Mouse (Mus musculus) limb, embryonic 15.5 days (tissue): ENCODE results near the gene Rhou. TPM values are rescaled to one million over a fixed set of nuclear protein-coding genes. Genes with fewer than 3 reads are reported as not detected.
A peak's percentile ranks its signal among the peaks of the same experiment; 100 is the strongest.

ENCODE experiments used
- ATAC-seq: fragments of 200-750 bp; cut with Nextera tagmentation; 2 replicates; pipeline ENCODE4 v1.8.0; 2017; ENCODE audit warnings: low read depth, moderate TSS enrichment; ENCODE audit not compliant: insufficient number of reproducible peaks, low FRiP score, low TSS enrichment
- H3K27ac ChIP-seq: fragments of 300-500 bp; sonication (generic); 2 replicates; pipeline ENCODE4 v1.5.1; 2015; ENCODE audit warnings: moderate library complexity, mild to moderate bottlenecking, inconsistent platforms
- H3K27me3 ChIP-seq: fragments of 300-500 bp; sonication (generic); 2 replicates; pipeline ENCODE4 v1.6.1; 2015; ENCODE audit warnings: inconsistent platforms
- H3K36me3 ChIP-seq: fragments of 300-500 bp; sonication (generic); 2 replicates; pipeline ENCODE4 v1.6.1; 2015; ENCODE audit warnings: inconsistent platforms
- H3K4me1 ChIP-seq: fragments of 300-500 bp; sonication (generic); 2 replicates; pipeline ENCODE4 v1.6.1; 2015; ENCODE audit warnings: inconsistent platforms
- H3K4me2 ChIP-seq: fragments of 300-500 bp; sonication (generic); 2 replicates; pipeline ENCODE4 v1.6.1; 2015; ENCODE audit warnings: mild to moderate bottlenecking, inconsistent platforms
- H3K4me3 ChIP-seq: fragments of 300-500 bp; sonication (generic); 2 replicates; pipeline ENCODE4 v1.5.1; 2015; ENCODE audit warnings: mild to moderate bottlenecking, inconsistent platforms
- H3K9ac ChIP-seq: fragments of 300-500 bp; sonication (generic); 2 replicates; pipeline ENCODE4 v1.6.1; 2015; ENCODE audit warnings: inconsistent platforms
- H3K9me3 ChIP-seq: fragments of 300-500 bp; sonication (generic); 2 replicates; pipeline ENCODE4 v1.6.1; 2016; ENCODE audit warnings: inconsistent platforms
- WGBS: fragments of 180-500 bp; shearing (Covaris S2); methylation state at CpG from one replicate; pipeline ENCODE4 v1.1.7; 2015; 5-methylcytosine and 5-hydroxymethylcytosine counted together
- polyA plus RNA-seq: library from polyadenylated mRNA; unstranded; fragments of >200 nt; fragmentation: Nextera tagmentation; extraction: Ambion mirVana; gene quantifications from 2 replicates; pipeline ENCODE4 v1.2.1, GENCODE M21; 2015

The Rhou gene
- polyA plus RNA-seq, 1 experiment from 2014 or later, result 10.8 TPM

DNA sequence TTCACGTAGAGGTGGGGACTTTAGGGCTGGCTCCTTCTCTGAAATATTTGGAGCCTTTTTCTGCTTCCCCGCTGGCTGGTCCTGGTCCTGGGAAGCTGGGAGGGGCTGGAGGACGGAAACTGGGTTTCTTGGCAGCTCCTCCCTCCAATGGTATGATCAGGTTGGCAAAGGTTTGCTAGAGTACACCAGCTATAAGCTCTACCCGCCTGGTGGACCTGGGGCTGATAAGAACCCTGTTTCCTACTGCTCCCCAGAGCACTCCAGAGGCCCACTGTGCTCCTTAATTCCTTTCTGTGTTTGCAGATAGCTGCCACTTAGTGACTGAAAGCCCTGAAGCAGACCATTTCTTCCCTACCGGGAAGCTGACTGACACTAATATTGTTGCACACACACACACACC is 21.9 kb downstream of the Rhou start:
- 34% methylated on average over 5 of the region's 5 CpGs for WGBS

DNA sequence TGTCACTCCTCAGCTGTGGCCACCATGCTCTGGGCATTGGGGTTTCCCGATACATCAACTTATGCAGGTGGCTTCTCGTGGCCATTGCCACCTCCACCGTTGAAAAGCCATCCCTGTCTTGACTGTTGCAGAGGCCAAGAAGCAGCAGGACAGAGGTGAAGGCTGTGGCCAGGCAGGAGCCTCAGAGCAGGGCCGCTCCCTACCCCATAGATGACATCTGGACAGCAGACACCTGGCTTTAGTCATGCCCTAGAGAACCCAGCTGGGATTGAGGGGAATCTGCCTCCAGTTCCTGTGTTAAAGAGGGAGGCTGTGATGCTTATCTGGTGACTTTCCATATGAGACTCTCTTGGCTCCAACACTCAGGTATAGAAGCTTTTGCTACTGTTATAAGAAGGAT is 24.7 kb downstream of the Rhou start:
- Histone ChIP-seq H3K4me3 (no peak overlapping the region), H3K36me3 (no peaks in the 10 kb centered on the region), H3K9ac (no peak overlapping the region), H3K4me1 (peaks cover 12% of the 10 kb centered on the region), H3K27ac (no peak overlapping the region), H3K4me2 (no peak overlapping the region), H3K9me3 (no peaks in the 10 kb centered on the region), H3K27me3 (no peaks in the 10 kb centered on the region)
- 89% methylated on average over 4 of the region's 4 CpGs for WGBS
- no peak for ATAC-seq

More for the DNA sequence above, 21.9 kb downstream of the Rhou start:
- peaks cover 8% of the 10 kb centered on the region for H3K4me1 ChIP-seq
- no peaks in the 10 kb centered on the region for H3K9me3 ChIP-seq
- no peaks in the 10 kb centered on the region for H3K27me3 ChIP-seq
- H3K4me3 ChIP-seq, result no peak overlapping the region
- H3K36me3 ChIP-seq, result no peaks in the 10 kb centered on the region
- no peak overlapping the region for H3K27ac ChIP-seq
- no peak for ATAC-seq
- H3K9ac ChIP-seq, result no peak overlapping the region
- H3K4me2 ChIP-seq, result no peak overlapping the region

DNA sequence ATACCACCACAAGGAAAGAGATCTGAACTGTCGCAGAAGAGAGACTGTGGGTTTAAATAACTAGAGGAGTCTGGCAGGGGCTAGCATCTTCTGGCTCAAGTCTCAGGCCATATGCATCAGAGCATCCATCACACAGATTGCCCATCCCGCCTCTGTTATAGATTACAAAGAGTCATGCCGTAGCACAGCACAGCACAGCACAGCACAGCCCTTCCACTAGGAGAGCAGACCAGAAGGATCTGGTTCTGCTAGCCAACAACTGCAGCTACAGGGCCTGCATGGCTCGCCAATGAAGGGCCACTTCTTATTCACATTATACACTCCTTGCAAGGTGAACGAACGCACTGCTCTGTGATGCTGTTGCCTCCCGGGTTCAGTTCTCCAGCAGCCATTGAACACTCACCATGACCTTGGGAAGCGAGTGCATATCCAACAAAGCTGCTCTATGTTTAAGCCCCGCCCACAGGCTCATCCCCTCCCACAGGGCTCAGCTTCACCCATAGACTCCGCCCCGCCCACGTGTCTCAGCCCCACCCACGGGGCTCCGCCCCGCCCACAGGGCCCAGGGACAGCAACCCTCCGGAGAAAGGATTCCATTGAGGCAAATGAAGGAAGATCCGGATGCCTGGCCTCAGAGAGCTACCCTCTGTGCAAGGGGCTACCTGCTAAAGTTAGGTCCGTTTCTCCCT is 28.5 kb downstream of the Rhou start:
- Histone ChIP-seq H3K27ac (no peak overlapping the region), H3K4me2 (peak overlapping the region; percentile 4; the same call in 1 of the 2 replicates), H3K36me3 (no peaks in the 10 kb centered on the region), H3K4me1 (0 out of 2 replicates have a peak, but pooled peaks cover 5% of the 10 kb centered on the region), H3K9me3 (no peaks in the 10 kb centered on the region), H3K4me3 (no peak overlapping the region), H3K27me3 (no peaks in the 10 kb centered on the region), H3K9ac (no peak overlapping the region)
- 22% methylated on average over 18 of the region's 18 CpGs for WGBS
- ATAC-seq, result no peak

DNA sequence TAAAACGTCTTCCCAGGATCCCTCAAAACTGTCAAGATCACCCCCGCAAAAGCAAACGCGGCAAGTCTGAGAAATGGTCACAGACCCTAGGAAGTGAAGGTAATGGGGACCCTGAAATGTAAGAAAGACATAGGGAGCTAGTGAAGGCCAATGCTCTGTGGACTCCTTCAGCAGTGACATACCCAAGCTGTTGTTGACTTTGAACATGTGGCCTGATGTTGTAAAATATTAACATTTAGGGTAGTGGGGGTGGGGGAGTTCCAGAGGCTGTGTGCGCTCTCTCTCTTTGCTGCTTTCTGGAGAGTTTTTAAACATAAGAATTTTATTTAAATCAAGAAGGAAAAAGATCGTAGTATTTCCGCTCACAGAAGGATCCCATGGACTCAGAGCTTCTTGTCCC is 29.6 kb downstream of the Rhou start:
- 0 out of 2 replicates have a peak, but pooled peaks cover 5% of the 10 kb centered on the region for H3K4me1 ChIP-seq
- H3K27me3 ChIP-seq, result no peaks in the 10 kb centered on the region
- 51% methylated on average over 7 of the region's 7 CpGs for WGBS
- H3K4me2 ChIP-seq, result no peak overlapping the region
- no peak overlapping the region for H3K27ac ChIP-seq
- H3K36me3 ChIP-seq, result no peaks in the 10 kb centered on the region
- H3K9me3 ChIP-seq, result no peaks in the 10 kb centered on the region
- H3K4me3 ChIP-seq, result no peak overlapping the region
- no peak overlapping the region for H3K9ac ChIP-seq
- ATAC-seq, result no peak

DNA sequence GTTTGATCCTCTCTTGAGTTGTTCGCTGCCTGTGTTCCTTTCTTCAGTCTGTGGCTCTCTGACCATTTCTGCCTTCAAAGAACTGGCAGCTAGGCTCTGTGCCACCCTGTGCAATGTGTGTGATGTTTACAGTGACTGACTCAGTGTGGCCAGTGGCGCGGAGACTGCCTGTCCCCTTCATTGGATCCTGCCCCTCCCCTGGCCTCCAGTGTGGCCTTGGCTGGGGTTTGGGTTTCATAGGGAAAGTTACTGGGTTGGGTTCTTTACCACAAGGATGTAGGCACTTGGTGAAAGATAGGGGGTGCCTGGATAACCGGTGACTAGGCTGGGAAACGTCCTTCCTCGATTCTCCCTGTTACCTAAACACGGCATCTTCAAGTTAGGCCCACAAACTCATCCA is 31.1 kb downstream of the Rhou start:
- H3K27me3 ChIP-seq, result no peaks in the 10 kb centered on the region
- no peak overlapping the region for H3K27ac ChIP-seq
- no peak for ATAC-seq
- H3K9me3 ChIP-seq, result no peaks in the 10 kb centered on the region
- H3K36me3 ChIP-seq, result no peaks in the 10 kb centered on the region
- H3K4me3 ChIP-seq, result no peak overlapping the region
- no peak overlapping the region for H3K9ac ChIP-seq
- WGBS, result 76% methylated on average over 7 of the region's 7 CpGs
- 0 out of 2 replicates have a peak, but pooled peaks cover 5% of the 10 kb centered on the region for H3K4me1 ChIP-seq
- H3K4me2 ChIP-seq, result no peak overlapping the region

DNA sequence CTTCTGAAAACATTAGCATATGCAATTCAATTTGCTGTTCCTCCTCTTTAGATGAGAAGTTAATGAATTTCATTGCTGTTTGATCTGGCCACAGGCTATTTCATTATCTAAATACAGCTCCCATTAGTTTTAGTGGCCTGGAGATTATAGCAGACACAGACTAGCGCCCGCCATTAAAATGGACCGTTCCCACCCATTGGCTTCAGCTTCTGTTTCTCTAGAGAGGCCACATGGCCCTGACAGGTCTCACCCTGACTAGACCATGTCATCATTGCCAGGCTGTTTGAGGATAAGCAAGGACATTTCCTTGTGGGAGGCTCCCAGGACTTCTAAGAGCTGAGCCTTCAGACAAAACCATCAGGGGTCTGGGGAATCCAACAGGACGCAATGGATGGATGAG is 31.7 kb downstream of the Rhou start:
- 57% methylated on average over 4 of the region's 4 CpGs for WGBS
- no peak overlapping the region for H3K4me3 ChIP-seq

DNA sequence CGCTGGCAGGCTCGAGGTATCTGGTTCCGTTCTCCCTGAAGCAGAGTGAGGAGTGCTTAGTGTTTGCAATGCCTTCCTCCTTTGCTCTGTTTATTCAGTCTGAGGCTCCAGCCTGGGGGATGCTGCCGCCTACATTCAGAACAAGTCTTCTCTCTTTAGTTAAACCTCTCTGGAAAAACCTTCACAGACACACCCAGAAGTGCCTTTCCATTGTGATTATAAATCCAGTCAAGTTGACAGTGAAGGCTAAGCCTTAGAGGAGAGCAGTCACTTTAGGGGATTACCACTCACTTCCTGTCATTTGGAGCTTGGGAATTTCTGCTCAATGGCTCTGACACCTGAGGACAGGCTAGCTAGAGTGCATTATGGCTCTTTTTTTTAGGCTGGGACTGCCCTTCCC is 34.1 kb downstream of the Rhou start:
- no peak overlapping the region for H3K9ac ChIP-seq
- no peaks in the 10 kb centered on the region for H3K36me3 ChIP-seq
- no peak overlapping the region for H3K27ac ChIP-seq
- 57% methylated on average over 4 of the region's 4 CpGs for WGBS
- H3K4me2 ChIP-seq, result no peak overlapping the region
- H3K9me3 ChIP-seq, result no peaks in the 10 kb centered on the region
- ATAC-seq, result no peak
- no peaks in the 10 kb centered on the region for H3K4me1 ChIP-seq
- no peaks in the 10 kb centered on the region for H3K27me3 ChIP-seq
- no peak overlapping the region for H3K4me3 ChIP-seq

More for the DNA sequence above, 31.7 kb downstream of the Rhou start:
- H3K4me1 ChIP-seq, result 0 out of 2 replicates have a peak, but pooled peaks cover 5% of the 10 kb centered on the region
- ATAC-seq, result no peak
- H3K27ac ChIP-seq, result no peak overlapping the region
- no peak overlapping the region for H3K4me2 ChIP-seq
- H3K27me3 ChIP-seq, result no peaks in the 10 kb centered on the region
- no peaks in the 10 kb centered on the region for H3K9me3 ChIP-seq
- no peaks in the 10 kb centered on the region for H3K36me3 ChIP-seq
- H3K9ac ChIP-seq, result no peak overlapping the region

DNA sequence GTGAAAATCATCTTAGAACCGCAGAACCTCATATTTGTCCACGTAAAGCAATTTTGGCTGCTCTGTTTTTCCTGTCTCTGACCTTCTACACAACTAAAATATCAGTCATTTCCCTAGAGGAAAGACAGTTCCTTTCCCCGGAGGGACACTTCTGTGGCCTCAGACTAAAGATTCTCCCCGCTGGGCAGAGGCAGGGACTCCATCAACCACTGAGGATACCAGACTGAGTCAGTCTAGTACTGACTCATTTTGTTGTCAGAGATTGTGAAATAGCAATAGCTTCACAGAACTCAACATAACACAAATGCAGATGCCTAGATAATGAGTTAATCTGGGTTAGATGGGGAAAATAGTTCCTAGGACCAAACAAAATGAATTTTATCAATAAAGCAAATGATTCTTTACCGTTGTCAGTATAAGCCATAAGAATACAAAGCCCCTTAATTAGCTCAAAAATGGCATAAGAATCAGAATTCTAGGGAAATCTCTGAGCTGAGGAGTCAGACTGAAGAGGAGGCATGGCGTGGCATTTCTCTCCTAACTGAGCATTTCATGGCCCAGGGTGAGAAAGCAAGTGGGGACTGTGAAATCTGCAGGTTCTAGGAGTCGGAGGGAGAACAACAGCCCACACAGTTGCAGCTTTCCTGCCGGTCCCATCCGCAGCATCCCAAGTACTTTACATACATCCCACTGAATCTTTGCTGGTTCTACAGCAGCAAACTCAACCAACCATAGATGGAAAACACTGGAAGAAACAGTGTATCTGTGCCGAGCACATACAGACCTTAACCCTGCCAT is 38.6 kb downstream of the Rhou start:
- Histone ChIP-seq H3K27ac (no peak overlapping the region), H3K27me3 (no peaks in the 10 kb centered on the region), H3K4me3 (no peak overlapping the region), H3K4me1 (no peaks in the 10 kb centered on the region), H3K9ac (no peak overlapping the region), H3K9me3 (no peaks in the 10 kb centered on the region), H3K36me3 (no peaks in the 10 kb centered on the region), H3K4me2 (no peak overlapping the region)
- ATAC-seq, result no peak
- WGBS, result 82% methylated on average over 10 of the region's 10 CpGs

DNA sequence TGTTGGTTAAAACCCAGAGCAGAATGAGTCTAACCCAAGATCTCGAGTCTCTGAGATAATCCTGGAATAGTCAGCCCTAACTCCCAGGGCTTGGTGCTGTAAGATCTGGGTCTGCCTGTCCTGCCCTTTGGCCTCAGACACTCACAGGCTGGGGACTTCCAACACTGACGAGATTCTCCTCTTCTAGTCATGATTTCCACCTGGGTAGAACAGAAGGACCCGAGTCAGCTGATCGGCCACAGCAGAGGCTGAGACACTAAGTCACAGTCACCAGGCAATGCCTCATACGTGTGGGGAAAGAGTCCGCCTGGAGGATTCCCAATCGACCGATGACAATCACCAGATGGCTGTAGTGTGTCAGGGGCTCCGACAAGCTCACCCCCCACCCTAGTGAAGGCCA is 42.4 kb downstream of the Rhou start:
- Histone ChIP-seq H3K27me3 (no peaks in the 10 kb centered on the region), H3K4me1 (peaks cover 13% of the 10 kb centered on the region), H3K36me3 (no peaks in the 10 kb centered on the region), H3K9ac (no peak overlapping the region), H3K27ac (no peak overlapping the region), H3K9me3 (no peaks in the 10 kb centered on the region), H3K4me3 (no peak overlapping the region), H3K4me2 (no peak overlapping the region)
- 63% methylated on average over 9 of the region's 9 CpGs for WGBS
- ATAC-seq, result no peak

DNA sequence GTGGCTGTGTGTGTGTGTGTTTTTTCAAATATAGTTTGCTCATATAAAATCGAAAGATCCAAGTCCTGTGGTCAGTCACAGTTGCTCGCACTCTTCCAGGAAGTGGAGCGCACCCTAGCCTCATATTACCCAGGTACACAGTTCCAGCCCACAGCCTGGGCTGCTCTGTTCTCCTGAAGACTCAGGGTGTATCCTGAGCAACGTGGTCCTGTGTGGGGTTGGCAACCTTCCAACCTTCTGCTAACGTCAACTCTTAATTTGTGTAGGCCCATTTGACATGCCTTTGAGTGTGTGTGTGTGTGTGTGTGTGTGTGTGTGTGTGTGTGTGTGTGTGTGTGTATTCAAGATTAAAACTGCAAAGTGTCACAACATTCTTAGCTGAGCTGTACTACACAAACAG is 43.6 kb downstream of the Rhou start:
- Histone ChIP-seq H3K4me3 (no peak overlapping the region), H3K9me3 (no peaks in the 10 kb centered on the region), H3K27me3 (no peaks in the 10 kb centered on the region), H3K9ac (no peak overlapping the region), H3K4me1 (peaks cover 19% of the 10 kb centered on the region), H3K36me3 (no peaks in the 10 kb centered on the region), H3K27ac (no peak overlapping the region), H3K4me2 (no peak overlapping the region)
- WGBS, result 46% methylated on average over 5 of the region's 5 CpGs
- no peak for ATAC-seq

DNA sequence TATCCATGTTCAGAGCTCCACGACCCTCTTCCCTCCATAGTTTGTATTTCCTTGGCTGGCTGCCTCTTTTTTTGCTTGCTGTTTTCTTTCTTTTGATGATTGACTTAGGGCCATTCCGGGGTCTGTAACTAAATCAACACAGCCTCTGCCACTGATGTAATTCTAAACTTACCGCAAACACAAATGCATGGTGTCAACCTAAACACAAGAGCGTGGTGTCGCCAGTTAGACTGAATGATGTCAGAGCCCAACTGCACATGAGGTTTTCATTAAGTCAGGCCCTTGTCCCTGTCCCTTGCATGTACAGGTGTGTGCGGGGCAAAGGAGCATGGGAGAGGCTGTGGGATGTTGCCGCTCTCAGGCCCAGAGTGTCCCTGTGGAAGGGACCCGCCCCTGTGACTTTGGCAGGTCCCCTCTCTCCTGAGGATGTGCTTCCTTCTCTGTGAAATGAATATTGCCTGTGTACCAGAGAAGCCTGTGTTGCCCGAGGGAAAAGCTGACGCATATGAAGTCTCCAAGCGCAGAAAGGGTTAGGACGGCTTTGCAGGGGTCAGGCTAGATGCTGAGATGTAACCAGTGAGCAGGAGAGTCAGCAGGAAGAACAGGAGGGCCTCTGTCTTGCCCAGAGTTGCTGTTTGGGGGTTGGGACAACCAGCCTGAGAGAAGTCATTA is 46.8 kb downstream of the Rhou start:
- Histone ChIP-seq H3K27ac (peak overlapping the region; percentile 33; the same call in 1 of the 2 replicates), H3K36me3 (no peaks in the 10 kb centered on the region), H3K4me2 (no peak overlapping the region), H3K27me3 (no peaks in the 10 kb centered on the region), H3K4me1 (peaks cover 19% of the 10 kb centered on the region), H3K9ac (no peak overlapping the region), H3K9me3 (no peaks in the 10 kb centered on the region), H3K4me3 (no peak overlapping the region)
- ATAC-seq, result no peak
- 31% methylated on average over 12 of the region's 12 CpGs for WGBS
